Mouse (Mus musculus) lung, adult 2 months (tissue): ENCODE data around the gene Taf1b.

Experiments
- CTCF ChIP-seq: fragments of 200-500 bp; IDR thresholded peaks from 2 replicates; pipeline ENCODE4 v1.5.1; 2011; ENCODE audit warnings: mild to moderate bottlenecking, low read length, control low read depth; ENCODE audit not compliant: insufficient read depth
- POLR2A ChIP-seq: fragments of 200-500 bp; IDR thresholded peaks from 2 replicates; pipeline ENCODE4 v1.6.1; 2011; ENCODE audit warnings: low read depth, mild to moderate bottlenecking, control low read depth, low read length, borderline replicate concordance; ENCODE audit errors: extremely low read depth

- TF ChIP-seq CTCF, result no peak
- TF ChIP-seq POLR2A, result no peak
Measured at GRCm38 (mm10) chr12:24484930-24485329, 13.2 kb upstream of the Taf1b start.
